Mouse (Mus musculus) Muller cell, postnatal 12 days (primary cell): ENCODE measurements around the gene Hebp1.

Experiments
- DNase-seq: peaks from one replicate; pipeline ENCODE4 v3.0.0-alpha.2; 2015; ENCODE audit errors: inconsistent ontology term

Hebp1 gene

DNA sequence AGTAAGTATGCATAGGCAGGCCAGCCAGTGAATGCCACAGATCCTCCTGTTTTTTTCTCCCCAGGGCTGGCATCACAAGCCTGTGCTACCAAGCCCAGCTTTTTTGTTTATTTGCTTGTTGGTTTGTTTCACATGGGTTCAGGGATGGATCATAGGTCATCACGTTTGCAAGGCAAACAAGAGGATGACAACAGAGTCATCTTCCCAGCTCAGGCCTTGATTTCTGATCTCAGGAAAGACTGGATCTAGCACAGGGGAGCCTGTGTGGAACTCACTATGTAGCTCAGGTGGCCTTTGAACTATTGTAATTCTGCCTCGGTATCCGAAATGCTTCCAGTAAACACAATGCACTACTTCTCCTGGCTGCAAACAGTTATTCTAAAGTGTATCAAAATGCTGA is 35.5 kb downstream of the Hebp1 start:
- DNase-seq: no peak

GRCm38 (mm10) chr6:135161356-135161755 is 36.5 kb downstream of the Hebp1 start:
- DNase-seq: no peak

GRCm38 (mm10) chr6:135158509-135158908 is 39.3 kb downstream of the Hebp1 start:
- no peak for DNase-seq

GRCm38 (mm10) chr6:135157496-135157895 is 40.3 kb downstream of the Hebp1 start:
- no peak for DNase-seq

- no peak for DNase-seq
Measured at GRCm38 (mm10) chr6:135156597-135156996, 41.2 kb downstream of the Hebp1 start.

GRCm38 (mm10) chr6:135153719-135154118 is 44.1 kb downstream of the Hebp1 start:
- peak; percentile 61 for DNase-seq

DNA sequence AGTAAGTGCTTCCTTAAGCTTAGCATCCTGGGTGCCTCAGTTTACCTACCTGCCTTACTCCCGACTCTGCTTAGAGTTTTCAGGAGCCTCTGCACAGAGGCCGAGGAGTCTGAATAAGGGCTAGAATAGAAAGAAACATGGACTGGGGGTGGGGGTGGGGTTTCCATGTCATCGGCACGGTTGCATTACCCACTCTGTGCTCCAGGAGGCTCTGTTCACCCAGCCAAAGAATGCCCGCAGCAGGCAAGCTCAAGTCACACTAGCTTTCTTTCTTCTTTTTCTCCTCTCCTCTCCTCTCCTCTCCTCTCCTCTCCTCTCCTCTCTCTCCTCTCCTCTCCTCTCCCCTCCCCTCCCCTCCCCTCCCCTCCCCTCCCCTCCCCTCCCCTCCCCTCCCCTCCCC is 47.5 kb downstream of the Hebp1 start:
- no peak for DNase-seq

DNA sequence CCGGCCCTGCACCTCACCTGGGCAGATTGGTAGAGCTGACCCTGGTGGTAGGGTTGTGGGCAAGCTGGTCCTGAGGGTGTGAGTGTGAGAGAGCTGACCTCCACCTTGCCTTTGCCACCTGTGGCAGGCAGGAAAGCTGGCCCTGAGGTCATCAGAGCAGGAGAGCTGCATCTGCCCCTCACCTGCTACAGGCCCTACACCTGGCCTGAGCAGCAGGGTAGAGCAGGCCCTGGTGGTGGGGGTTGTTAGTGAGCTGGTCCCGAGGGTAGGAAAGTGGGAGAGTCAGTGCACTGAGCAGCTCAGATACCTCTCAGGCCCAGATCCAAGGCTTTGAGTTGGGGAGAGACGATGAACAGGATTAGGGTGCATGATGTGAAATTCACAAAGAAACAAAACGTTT is 48.1 kb downstream of the Hebp1 start:
- no peak for DNase-seq

DNA sequence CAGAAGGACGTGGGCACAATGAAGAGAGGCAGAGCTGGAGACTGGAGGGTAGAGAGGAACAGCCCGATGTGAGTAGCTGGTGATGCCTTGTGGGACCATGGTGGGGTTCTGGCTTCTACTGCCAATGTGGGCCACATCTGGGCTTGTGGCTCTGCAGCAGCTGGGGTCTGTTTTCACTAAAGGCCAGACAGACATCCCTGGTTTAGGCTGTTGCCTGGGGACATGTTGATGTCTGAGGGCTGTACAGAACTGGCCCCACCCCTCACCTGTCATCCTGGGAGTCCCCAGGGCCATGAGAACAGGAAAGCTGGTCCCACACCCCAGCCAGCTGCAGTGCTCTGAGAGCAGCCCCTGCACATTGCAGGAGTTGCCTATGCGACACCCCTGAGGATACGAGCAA is 48.6 kb downstream of the Hebp1 start:
- no peak for DNase-seq

DNA sequence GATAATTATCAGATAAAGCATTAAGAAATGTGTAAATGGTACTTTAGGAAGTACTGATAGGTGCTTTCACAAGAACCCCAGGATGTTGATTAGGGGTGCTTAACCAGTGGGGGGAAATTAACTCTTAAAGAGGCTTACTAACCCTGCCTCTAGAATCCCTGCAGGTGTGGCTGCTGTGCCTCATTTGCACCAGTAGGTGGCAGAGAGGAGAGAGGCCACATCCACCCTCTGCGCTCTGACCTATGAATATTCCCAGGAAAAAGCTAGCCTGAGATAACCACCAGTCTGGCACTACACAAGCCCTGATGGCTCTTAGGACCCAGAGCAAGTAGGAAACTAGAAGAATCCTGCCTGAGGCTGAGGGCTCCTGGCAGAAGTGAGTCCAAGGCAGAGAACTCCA is 49.3 kb downstream of the Hebp1 start:
- no peak for DNase-seq

- DNase-seq: no peak
Measured at GRCm38 (mm10) chr6:135145976-135146375, 51.8 kb downstream of the Hebp1 start.

- peak; percentile 45 for DNase-seq
Measured at GRCm38 (mm10) chr6:135144516-135144915, 53.3 kb downstream of the Hebp1 start.

- DNase-seq: no peak
Measured at GRCm38 (mm10) chr6:135143151-135143550, 54.7 kb downstream of the Hebp1 start.

DNA sequence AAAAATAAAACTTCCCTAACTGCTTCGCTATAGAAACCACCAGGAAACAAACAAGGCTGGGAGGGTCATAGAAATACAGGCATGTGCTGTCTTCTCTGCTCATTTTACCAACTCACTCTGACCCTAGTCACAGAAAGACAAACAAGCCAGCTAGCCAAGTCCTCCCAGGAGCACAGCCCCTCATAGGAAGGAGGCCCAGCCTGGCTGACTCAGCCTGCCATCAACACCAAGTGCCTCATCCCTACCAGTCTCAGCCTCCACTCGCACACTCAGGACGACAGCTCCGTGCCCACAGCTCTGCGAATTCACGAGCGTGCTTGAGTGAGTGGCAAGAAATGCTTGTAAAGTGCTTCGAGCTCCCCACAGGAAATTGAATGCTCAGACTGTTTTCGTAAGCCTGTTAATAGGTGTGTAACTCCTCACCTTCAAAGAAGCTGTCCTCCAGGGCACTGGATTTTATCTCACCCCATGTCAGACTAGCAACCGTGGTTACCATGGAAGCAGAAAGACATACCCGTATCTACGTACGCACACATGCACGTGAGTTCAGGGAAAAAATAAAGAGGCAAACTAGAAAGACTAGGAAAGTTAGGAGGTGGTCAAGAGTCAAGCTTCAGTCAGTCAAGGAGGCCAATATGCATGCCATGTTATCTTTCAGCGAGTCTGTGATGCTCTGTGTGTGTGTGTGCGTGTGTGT is 56.2 kb downstream of the Hebp1 start:
- DNase-seq: no peak

DNA sequence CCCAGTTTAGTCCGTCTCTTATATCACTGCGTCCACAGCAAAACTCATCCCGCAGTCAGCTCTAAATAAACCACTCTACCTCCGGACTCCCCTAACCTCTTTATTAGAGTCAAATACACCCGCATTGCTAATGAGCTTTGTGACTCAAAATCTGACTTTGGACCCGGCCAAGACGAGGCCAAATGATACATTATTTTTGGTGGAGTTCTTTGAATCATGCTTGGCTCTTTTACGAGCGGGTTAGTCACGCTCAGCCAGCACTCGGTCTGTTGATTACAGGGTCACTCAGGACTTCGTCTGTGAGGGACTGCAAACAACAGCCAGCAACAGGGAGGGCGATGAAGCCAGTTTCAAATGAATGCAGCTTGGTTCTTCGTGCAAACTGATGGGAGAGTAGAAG is 59.1 kb downstream of the Hebp1 start:
- DNase-seq: no peak

DNA sequence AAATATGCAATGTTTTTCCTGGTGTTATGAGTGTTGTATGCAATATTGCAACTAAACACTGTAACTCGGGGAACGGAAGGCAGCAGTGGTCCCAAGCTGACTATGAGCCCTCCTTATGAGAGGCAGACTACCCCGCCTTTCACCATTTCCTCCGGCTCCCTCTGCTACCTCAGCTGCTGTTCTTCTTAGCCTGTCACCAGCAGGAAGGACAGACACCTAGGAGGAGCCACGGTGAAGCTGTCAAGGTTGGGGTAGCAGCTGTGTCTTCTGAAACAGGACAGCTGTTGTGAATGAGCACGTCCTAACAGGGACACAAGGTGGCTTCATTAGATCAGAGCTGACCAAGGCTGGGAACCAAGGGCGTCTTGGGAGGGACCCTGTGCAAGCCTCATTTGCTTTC is 59.6 kb downstream of the Hebp1 start:
- no peak for DNase-seq

GRCm38 (mm10) chr6:135137736-135138135 is 60.1 kb downstream of the Hebp1 start:
- no peak for DNase-seq

GRCm38 (mm10) chr6:135136439-135137161 is 61.2 kb downstream of the Hebp1 start:
- no peak for DNase-seq

DNA sequence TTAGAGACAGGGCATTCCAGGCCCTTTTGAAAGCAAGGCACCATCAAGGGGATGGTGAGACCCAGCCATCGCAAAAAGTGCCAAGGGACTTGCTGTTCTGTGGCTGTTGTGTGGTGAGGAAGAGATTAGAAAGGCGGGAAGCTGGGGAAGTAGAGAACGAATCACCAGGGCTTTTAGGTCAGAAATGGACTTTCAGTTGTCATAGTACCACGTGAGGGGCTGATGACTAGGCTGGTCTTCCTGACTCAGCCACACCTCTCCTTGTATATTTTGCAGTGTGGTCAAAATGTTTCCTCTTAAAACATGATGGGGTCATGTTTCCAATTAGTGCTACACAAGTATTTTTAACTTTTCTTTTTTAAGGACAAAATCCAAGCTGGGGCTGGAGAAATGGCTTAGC is 62.1 kb downstream of the Hebp1 start:
- no peak for DNase-seq

DNA sequence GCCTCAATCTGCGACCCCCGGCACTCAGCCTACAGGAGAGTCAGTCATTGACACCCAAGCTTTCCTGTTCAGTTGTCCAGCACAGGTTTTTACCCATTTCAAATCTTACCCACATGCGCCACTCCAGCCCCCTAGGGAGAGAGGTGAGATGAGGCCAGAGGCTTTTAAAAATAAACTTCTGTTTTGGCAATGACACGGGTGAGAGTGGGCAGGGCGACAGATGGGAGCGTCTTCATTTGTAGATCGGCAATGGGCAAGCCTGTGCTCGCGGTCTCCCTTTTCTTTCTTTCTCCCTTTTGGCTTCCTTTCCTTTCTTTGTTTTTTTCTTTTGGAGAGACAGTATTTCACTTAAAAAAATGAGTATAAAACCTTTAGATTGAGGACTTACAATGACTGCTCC is 64.3 kb downstream of the Hebp1 start:
- no peak for DNase-seq

- DNase-seq: no peak
Measured at GRCm38 (mm10) chr6:135133086-135133485, 64.7 kb downstream of the Hebp1 start.

DNA sequence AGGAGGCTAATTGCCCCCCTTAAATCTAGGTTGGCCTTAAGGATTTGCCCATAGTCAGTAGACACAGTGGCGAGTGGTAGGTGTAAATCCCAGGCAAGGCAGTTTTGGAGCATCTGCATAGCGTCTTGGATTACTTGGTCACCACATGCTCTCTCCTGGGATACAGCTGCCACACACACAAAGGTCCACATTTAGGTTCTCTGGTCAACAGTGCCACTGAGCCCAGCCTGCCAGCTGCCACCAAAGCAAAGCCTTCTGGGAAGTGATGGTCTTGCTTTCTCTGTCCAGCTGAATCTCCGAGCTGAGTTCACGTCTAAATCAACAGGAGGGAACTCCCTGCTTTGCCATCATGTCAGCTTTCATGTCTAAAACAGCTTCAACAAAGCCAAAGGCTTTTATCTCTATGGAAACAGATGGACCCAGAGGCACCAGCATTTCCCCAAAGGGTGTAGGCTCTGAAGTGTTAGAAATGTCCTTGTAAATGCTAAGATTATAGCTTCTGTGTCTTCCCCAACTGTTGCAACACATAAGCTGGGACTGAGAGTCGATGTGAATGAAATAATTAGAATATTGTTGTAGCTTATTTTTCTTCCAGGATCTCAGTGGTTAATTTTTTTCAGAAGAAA is 73.0 kb downstream of the Hebp1 start:
- DNase-seq: no peak

- DNase-seq: no peak
Measured at GRCm38 (mm10) chr6:135118183-135118582, 79.6 kb downstream of the Hebp1 start, which contains the start of gene Gprc5d. TSS of gene Gprc5d (minus strand) at chr6:135118283.
